In genomic region chr6:45647017-45647416, GRCm38 (mm10) we compare ENCODE assay signal across 19 mouse cellular contexts.
DNase-seq lines count a peak whose midpoint lies in the region; ATAC-seq and TF ChIP-seq lines count a peak whose summit lies in the region.
"Had no signal": no experiment of that assay in that cellular context is flagged by ENCODE, and none has a peak within 500 bp of the region (broad histone marks: within the 10 kb centered on the region; RNA-seq: fewer than 3 reads in every experiment).

No protein-coding gene starts in this region.

- no peak overlapping the region for H3K27ac ChIP-seq in kidney, postnatal 0 days
- H3K27ac ChIP-seq: embryonic facial prominence, embryonic 13.5 days; forebrain, embryonic 13.5 days; hindbrain, embryonic 10.5 days; hindbrain, embryonic 14.5 days; intestine, embryonic 15.5 days had no signal

- H3K4me3 ChIP-seq in kidney, postnatal 0 days (replicated peaks; ENCODE audit: low read depth, low read length): no peak overlapping the region
- H3K4me3 ChIP-seq: embryonic facial prominence, embryonic 13.5 days; forebrain, embryonic 13.5 days; heart, embryonic 12.5 days; hindbrain, embryonic 10.5 days; intestine, embryonic 15.5 days had no signal

- no peaks in the 10 kb centered on the region for H3K4me1 ChIP-seq in kidney, postnatal 0 days (replicated peaks; ENCODE audit: insufficient read depth, low read length)
- H3K4me1 ChIP-seq: embryonic facial prominence, embryonic 13.5 days; forebrain, embryonic 13.5 days; heart, embryonic 12.5 days; hindbrain, embryonic 10.5 days; intestine, embryonic 15.5 days had no signal

- no peak for TF ChIP-seq POLR2A in brain, embryonic 14.5 days (IDR thresholded peaks at IDR 0.05; ENCODE audit: borderline replicate concordance, extremely low read depth, insufficient read depth, insufficient read length, poor library complexity, severe bottlenecking)

- no peaks in the 10 kb centered on the region for H3K27me3 ChIP-seq in kidney, postnatal 0 days (ENCODE audit: insufficient read depth, low read length)
- H3K27me3 ChIP-seq: CH12.LX; embryonic facial prominence, embryonic 13.5 days; forebrain, embryonic 13.5 days; heart, embryonic 12.5 days; intestine, embryonic 15.5 days had no signal

- peak; percentile 1 for DNase-seq in adrenal gland, postnatal 10 days
- no peak for DNase-seq in adrenal gland, adult 8-10 months
- DNase-seq in kidney, postnatal 0 days (ENCODE audit: low spot score): no peak
- no peak for DNase-seq in kidney, postnatal 14 days
- peak; percentile 50 for DNase-seq in 416B (ENCODE audit: low read depth)
- peak; percentile 6 for DNase-seq in brain, embryonic 14.5 days (ENCODE audit: low read depth)
- no peak for DNase-seq in left cerebral cortex, postnatal 36 days (ENCODE audit: low spot score in 2 of 2)
- DNase-seq: adrenal gland, postnatal 14 days; cerebellum, adult 9-10 months; forebrain, postnatal 0 days; gastrocnemius, postnatal 14 days had no signal

- intact Hi-C loops in left cerebral cortex, postnatal 36 days (cut with DNase I): no loop called here

- H3K9me3 ChIP-seq in kidney, postnatal 0 days (replicated peaks; ENCODE audit: low read length): no peaks in the 10 kb centered on the region
- H3K9me3 ChIP-seq: embryonic facial prominence, embryonic 13.5 days; forebrain, embryonic 13.5 days; heart, embryonic 12.5 days; hindbrain, embryonic 10.5 days; intestine, embryonic 15.5 days had no signal

- peak; percentile 29; the same call in 1 of the 2 replicates for TF ChIP-seq CTCF in kidney, postnatal 0 days (IDR thresholded peaks at IDR 0.05; ENCODE audit: low read depth)
- TF ChIP-seq CTCF in brain, embryonic 14.5 days (IDR thresholded peaks at IDR 0.05; ENCODE audit: borderline replicate concordance, extremely low read depth, insufficient read depth, insufficient read length): peak; percentile 13; the same call in 1 of the 2 replicates

- H3K4me2 ChIP-seq in kidney, postnatal 0 days (ENCODE audit: low read length): no peak overlapping the region
- H3K4me2 ChIP-seq: embryonic facial prominence, embryonic 13.5 days; forebrain, embryonic 13.5 days; heart, embryonic 12.5 days; hindbrain, embryonic 14.5 days; intestine, embryonic 15.5 days had no signal

- no peak for ATAC-seq in kidney, postnatal 0 days (replicated peaks; ENCODE audit: low FRiP score, low read depth)
- no peak for ATAC-seq in activated CD4-positive, CD25-positive, alpha-beta regulatory T cell, adult 4 months
- ATAC-seq: forebrain, embryonic 13.5 days; forebrain, postnatal 0 days; intestine, embryonic 15.5 days had no signal

- H3K9ac ChIP-seq in kidney, postnatal 0 days (ENCODE audit: low read depth, low read length): no peak overlapping the region
- H3K9ac ChIP-seq: embryonic facial prominence, embryonic 13.5 days; forebrain, embryonic 13.5 days; forebrain, postnatal 0 days; heart, embryonic 12.5 days; hindbrain, embryonic 14.5 days; intestine, embryonic 15.5 days had no signal

- H3K36me3 ChIP-seq in kidney, postnatal 0 days (ENCODE audit: insufficient read depth, low read length): no peaks in the 10 kb centered on the region
- H3K36me3 ChIP-seq: embryonic facial prominence, embryonic 13.5 days; heart, embryonic 12.5 days; hindbrain, embryonic 10.5 days; intestine, embryonic 15.5 days had no signal

Comparison
In these comparisons a context has a peak if more than half of its experiments do, and no peak if none do; other contexts are left out.
1. DNase-seq: peak in adrenal gland, postnatal 10 days (single experiment), 416B (single experiment) and brain, embryonic 14.5 days (single experiment); none in adrenal gland, adult 8-10 months (single experiment), kidney, postnatal 0 days (single experiment), kidney, postnatal 14 days (single experiment) and left cerebral cortex, postnatal 36 days (0 of 2).